Mouse (Mus musculus) lung, postnatal 14 days (tissue): ENCODE measurements around the gene Wfdc10.

Experiments used
- DNase-seq: peaks from one replicate; pipeline ENCODE4 v3.0.0; 2021

Gene Wfdc10

GRCm38 (mm10) chr2:164704235-164704634 lies 48.4 kb downstream of the Wfdc10 start:
- DNase-seq: no peak

GRCm38 (mm10) chr2:164705328-164705727 lies 49.5 kb downstream of the Wfdc10 start:
- DNase-seq: no peak

GRCm38 (mm10) chr2:164705991-164706390 lies 50.1 kb downstream of the Wfdc10 start:
- DNase-seq: no peak
